Mouse (Mus musculus) stomach, postnatal 0 days (tissue): ENCODE data around the gene Gm6871.
A peak's percentile ranks its signal among the peaks of the same experiment; 100 is the strongest.

Source experiments
- CTCF ChIP-seq: IDR thresholded peaks from 2 replicates; pipeline ENCODE4 v1.5.1; 2016; ENCODE audit warnings: antibody characterized with exemption, low read depth, mild to moderate bottlenecking, moderate library complexity
- EP300 ChIP-seq: optimal IDR thresholded peaks from 2 replicates; pipeline ENCODE3; 2016; ENCODE audit warnings: antibody characterized with exemption

DNA sequence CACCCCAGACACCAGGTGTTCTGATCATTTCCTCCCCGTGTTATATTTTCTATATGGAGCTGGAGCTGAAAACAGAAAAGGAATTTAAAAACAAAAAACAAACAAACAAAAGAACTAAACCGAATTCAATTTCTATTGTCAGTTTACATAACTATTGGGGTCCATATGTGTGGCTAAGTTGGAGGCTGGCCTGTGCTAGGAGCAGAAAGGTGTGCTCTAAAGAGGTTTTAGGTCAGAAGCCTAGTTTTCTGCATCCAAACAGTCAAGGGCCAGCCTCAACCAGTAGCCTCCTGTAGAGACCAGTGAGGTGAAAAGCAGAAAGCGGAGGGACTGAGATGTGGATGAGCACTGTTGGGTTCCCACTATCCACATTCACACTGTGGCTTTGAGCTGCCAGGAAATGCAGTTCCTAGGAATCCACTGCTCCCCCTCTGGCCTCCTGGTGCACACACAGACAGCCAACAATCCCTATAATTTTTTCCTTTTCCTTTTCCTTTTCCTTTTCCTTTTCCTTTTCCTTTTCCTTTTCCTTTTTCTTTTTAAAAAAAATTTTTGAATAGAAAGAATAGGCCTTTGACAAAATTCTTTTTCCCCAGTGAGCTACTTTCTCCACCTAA is 26.6 kb upstream of the Gm6871 start:
- peak; percentile 52 for TF ChIP-seq CTCF
- TF ChIP-seq EP300, result no peak
